ENCODE assay signal across 24 mouse cellular contexts in genomic region chr4:154056661-154057060, GRCm38 (mm10). TPM values are rescaled to one million over a fixed set of nuclear protein-coding genes. Genes with fewer than 3 reads are reported as not detected.
DNase-seq lines count a peak whose midpoint lies in the region; ATAC-seq and TF ChIP-seq lines count a peak whose summit lies in the region.
"Had no signal": no experiment of that assay in that cellular context is flagged by ENCODE, and none has a peak within 500 bp of the region (broad histone marks: within the 10 kb centered on the region; RNA-seq: fewer than 3 reads in every experiment).

No protein-coding gene starts in this region.

- intact Hi-C loops in gastrocnemius, adult 2 months (cut with DNase I): no loop called here
- intact Hi-C loops in gastrocnemius, postnatal 14 days (cut with DNase I; ENCODE audit: low total_unique reads): no loop called here
- intact Hi-C loops in heart, postnatal 14 days (cut with DNase I): no loop called here

- peak; percentile 34 for DNase-seq in gastrocnemius, adult 2 months
- no peak for DNase-seq in gastrocnemius, postnatal 14 days
- no peak for DNase-seq in limb, embryonic 10.5 days (ENCODE audit: low spot score)
- peak; percentile 25 to 43 for DNase-seq in heart, postnatal 14 days
- DNase-seq in cerebellum, postnatal 25 days: no peak
- DNase-seq: adrenal gland, adult 8-10 months; cerebellum, adult 18-20 months; cerebellum, postnatal 36 days; gastrocnemius, postnatal 25 days; kidney, postnatal 4 days; thymus, postnatal 36 days had no signal

- TF ChIP-seq CTCF in gastrocnemius, adult 2 months (IDR thresholded peaks at IDR 0.05): no peak

- H3K27ac ChIP-seq in gastrocnemius, adult 2 months: no peak overlapping the region
- H3K27ac ChIP-seq in limb, embryonic 12.5 days: no peak overlapping the region
- no peak overlapping the region for H3K27ac ChIP-seq in limb, embryonic 10.5 days
- peak overlapping the region; percentile 80 for H3K27ac ChIP-seq in embryonic facial prominence, embryonic 13.5 days
- H3K27ac ChIP-seq: forebrain, embryonic 10.5 days; heart, embryonic 15.5 days; hindbrain, embryonic 14.5 days; kidney, embryonic 15.5 days; limb, embryonic 13.5 days; liver, embryonic 14.5 days; midbrain, embryonic 12.5 days; neural tube, embryonic 13.5 days had no signal

- no peak overlapping the region for H3K4me2 ChIP-seq in limb, embryonic 12.5 days
- H3K4me2 ChIP-seq in embryonic facial prominence, embryonic 13.5 days: no peak overlapping the region
- H3K4me2 ChIP-seq: heart, embryonic 15.5 days; hindbrain, embryonic 14.5 days; kidney, embryonic 15.5 days; limb, embryonic 13.5 days; midbrain, embryonic 12.5 days; neural tube, embryonic 13.5 days had no signal

- peaks cover 6% of the 10 kb centered on the region; the same call in 1 of the 2 replicates for H3K27me3 ChIP-seq in limb, embryonic 12.5 days
- H3K27me3 ChIP-seq in limb, embryonic 10.5 days (ENCODE audit: low read depth, poor library complexity, severe bottlenecking): no peaks in the 10 kb centered on the region
- H3K27me3 ChIP-seq in embryonic facial prominence, embryonic 13.5 days: no peaks in the 10 kb centered on the region
- H3K27me3 ChIP-seq: kidney, embryonic 15.5 days; midbrain, embryonic 12.5 days had no signal

- WGBS in limb, embryonic 12.5 days: 36% methylated on average over 2 of the region's 2 CpGs
- 53% methylated on average over 2 of the region's 2 CpGs for WGBS in limb, embryonic 10.5 days
- WGBS in embryonic facial prominence, embryonic 13.5 days: 24% methylated on average over 2 of the region's 2 CpGs

- H3K9me3 ChIP-seq in limb, embryonic 12.5 days: no peaks in the 10 kb centered on the region
- no peaks in the 10 kb centered on the region for H3K9me3 ChIP-seq in limb, embryonic 10.5 days (replicated peaks)
- no peaks in the 10 kb centered on the region for H3K9me3 ChIP-seq in embryonic facial prominence, embryonic 13.5 days
- H3K9me3 ChIP-seq: forebrain, embryonic 10.5 days; heart, embryonic 15.5 days; kidney, embryonic 15.5 days; limb, embryonic 13.5 days; midbrain, embryonic 12.5 days; neural tube, embryonic 13.5 days had no signal

- no peaks in the 10 kb centered on the region; the same call in 1 of the 2 replicates for H3K4me1 ChIP-seq in limb, embryonic 12.5 days (replicated peaks)
- no peaks in the 10 kb centered on the region; the same call in 1 of the 2 replicates for H3K4me1 ChIP-seq in limb, embryonic 10.5 days
- H3K4me1 ChIP-seq in embryonic facial prominence, embryonic 13.5 days: peaks cover 24% of the 10 kb centered on the region
- H3K4me1 ChIP-seq: kidney, embryonic 15.5 days; midbrain, embryonic 12.5 days; neural tube, embryonic 13.5 days had no signal

- H3K36me3 ChIP-seq in limb, embryonic 12.5 days: no peaks in the 10 kb centered on the region
- no peaks in the 10 kb centered on the region for H3K36me3 ChIP-seq in limb, embryonic 10.5 days
- no peaks in the 10 kb centered on the region for H3K36me3 ChIP-seq in embryonic facial prominence, embryonic 13.5 days
- H3K36me3 ChIP-seq: forebrain, embryonic 10.5 days; heart, embryonic 15.5 days; kidney, embryonic 15.5 days; limb, embryonic 13.5 days; midbrain, embryonic 12.5 days; neural tube, embryonic 13.5 days had no signal

- 0 out of 2 replicates have a peak overlapping the region, but pooled peaks have one; percentile 18 for H3K9ac ChIP-seq in limb, embryonic 12.5 days (replicated peaks)
- peak overlapping the region; percentile 21; the same call in 1 of the 2 replicates for H3K9ac ChIP-seq in embryonic facial prominence, embryonic 13.5 days
- H3K9ac ChIP-seq: heart, embryonic 15.5 days; hindbrain, embryonic 14.5 days; kidney, embryonic 15.5 days; limb, embryonic 13.5 days; liver, embryonic 14.5 days; midbrain, embryonic 12.5 days; neural tube, embryonic 13.5 days had no signal

- ATAC-seq in limb, embryonic 12.5 days (ENCODE audit: insufficient number of reproducible peaks, insufficient read depth, low FRiP score, low TSS enrichment, low read depth): no peak
- no peak for ATAC-seq in embryonic facial prominence, embryonic 13.5 days (ENCODE audit: insufficient number of reproducible peaks, insufficient read depth, low FRiP score, low TSS enrichment, low read depth)
- ATAC-seq: intestine, embryonic 16.5 days had no signal

- no peak overlapping the region for H3K4me3 ChIP-seq in gastrocnemius, adult 2 months
- no peak overlapping the region for H3K4me3 ChIP-seq in limb, embryonic 12.5 days (replicated peaks)
- no peak overlapping the region for H3K4me3 ChIP-seq in limb, embryonic 10.5 days
- no peak overlapping the region for H3K4me3 ChIP-seq in embryonic facial prominence, embryonic 13.5 days
- H3K4me3 ChIP-seq: forebrain, embryonic 10.5 days; heart, embryonic 15.5 days; kidney, embryonic 15.5 days; limb, embryonic 13.5 days; midbrain, embryonic 12.5 days; neural tube, embryonic 13.5 days had no signal

RNA-seq across cellular contexts. Expression of gene Ccdc27, which starts 14.2 kb away (rescaled TPM):
- not detected for total RNA-seq in gastrocnemius, adult 2 months (2021)
- total RNA-seq in gastrocnemius, postnatal 14 days (2021): not detected
- polyA plus RNA-seq in limb, embryonic 12.5 days (2016; fragmentation: Nextera tagmentation; extraction: Ambion mirVana): not detected in 2 replicates
- not detected in 2 replicates for polyA plus RNA-seq in limb, embryonic 10.5 days (2016; fragmentation: Nextera tagmentation; extraction: Ambion mirVana)
- not detected in 2 replicates for polyA plus RNA-seq in embryonic facial prominence, embryonic 13.5 days (2015; fragmentation: Nextera tagmentation; extraction: Ambion mirVana)
- total RNA-seq in heart, postnatal 14 days (2021): not detected
- total RNA-seq: adrenal gland, adult 8-10 months; gastrocnemius, postnatal 25 days had no signal
- polyA plus RNA-seq: C2C12; forebrain, embryonic 10.5 days; heart, embryonic 15.5 days; hindbrain, embryonic 14.5 days; intestine, embryonic 16.5 days; limb, embryonic 13.5 days; liver, embryonic 14.5 days; lung, embryonic 16.5 days; midbrain, embryonic 12.5 days; neural tube, embryonic 13.5 days had no signal

RNA-seq across cellular contexts. Expression of gene Smim1, which starts 30.6 kb away (rescaled TPM):
- total RNA-seq in gastrocnemius, adult 2 months (2021): 1 to 10 TPM; 2.0 to 2.3 TPM
- total RNA-seq in gastrocnemius, postnatal 14 days (2021): 1 to 10 TPM; 4.0 to 6.3 TPM
- 6.3 and 8.1 TPM in 2 replicates for polyA plus RNA-seq in limb, embryonic 12.5 days (2016; fragmentation: Nextera tagmentation; extraction: Ambion mirVana)
- 12.7 and 27.4 TPM in 2 replicates for polyA plus RNA-seq in limb, embryonic 10.5 days (2016; fragmentation: Nextera tagmentation; extraction: Ambion mirVana)
- polyA plus RNA-seq in embryonic facial prominence, embryonic 13.5 days (2015; fragmentation: Nextera tagmentation; extraction: Ambion mirVana): 12.5 and 16.8 TPM in 2 replicates
- total RNA-seq in heart, postnatal 14 days (2021): 1 to 10 TPM; 5.8 to 7.0 TPM

RNA-seq across cellular contexts. Expression of gene Lrrc47, which starts 45.1 kb away (rescaled TPM):
- 10 to 100 TPM; 24.4 to 29.0 TPM for total RNA-seq in gastrocnemius, adult 2 months (2021)
- total RNA-seq in gastrocnemius, postnatal 14 days (2021): 10 to 100 TPM; 20.6 to 27.7 TPM
- 34.4 and 37.8 TPM in 2 replicates for polyA plus RNA-seq in limb, embryonic 12.5 days (2016; fragmentation: Nextera tagmentation; extraction: Ambion mirVana)
- polyA plus RNA-seq in limb, embryonic 10.5 days (2016; fragmentation: Nextera tagmentation; extraction: Ambion mirVana): 28.3 and 32.2 TPM in 2 replicates
- 20.1 and 21.4 TPM in 2 replicates for polyA plus RNA-seq in embryonic facial prominence, embryonic 13.5 days (2015; fragmentation: Nextera tagmentation; extraction: Ambion mirVana)
- total RNA-seq in heart, postnatal 14 days (2021): 10 to 100 TPM; 33.8 to 36.3 TPM

Comparison
In these comparisons a context has a peak if more than half of its experiments do, and no peak if none do; other contexts are left out.
1. DNase-seq: peak in gastrocnemius, adult 2 months (single experiment) and heart, postnatal 14 days (2 of 2); none in gastrocnemius, postnatal 14 days (single experiment), limb, embryonic 10.5 days (single experiment) and cerebellum, postnatal 25 days (0 of 2).